Mouse (Mus musculus): ENCODE data around the gene Gm20896. TPM values are rescaled to one million over a fixed set of nuclear protein-coding genes. Genes with fewer than 3 reads are reported as not detected.
"Not testable (repeated sequence)": the region's sequence is repeated elsewhere in the genome, so short reads cannot be mapped to it uniquely, and the experiment has no call there.

The Gm20896 gene
- total RNA-seq (2021): not detected
- long read RNA-seq, experiment 1: 0 reads
- long read RNA-seq, experiment 2: 0 reads

GRCm38 (mm10) chrY:35921426-35921825 is at the start of gene Gm20896:
Gm20896 (minus strand) TSS chrY:35921526.
- not testable (repeated sequence) for DNase-seq

All from adrenal gland, postnatal 10 days (tissue).